Mouse (Mus musculus) midbrain, embryonic 14.5 days (tissue): ENCODE results near the gene Camk1. TPM values are rescaled to one million over a fixed set of nuclear protein-coding genes. Genes with fewer than 3 reads are reported as not detected.
A peak's percentile ranks its signal among the peaks of the same experiment; 100 is the strongest.

Experiments
- ATAC-seq: fragments of 200-750 bp; cut with Nextera tagmentation; 2 replicates; pipeline ENCODE4 v1.8.0; 2017; ENCODE audit warnings: moderate number of reproducible peaks, moderate library complexity; ENCODE audit not compliant: low FRiP score, low TSS enrichment
- DNase-seq: peaks from one replicate; pipeline ENCODE4 v3.0.0-alpha.2; 2015
- H3K27ac ChIP-seq: fragments of 300-500 bp; sonication (generic); replicated peaks from 2 replicates; pipeline ENCODE4 v1.5.1; 2014; ENCODE audit warnings: mild to moderate bottlenecking, low read depth, low read length, moderate library complexity
- H3K27me3 ChIP-seq: fragments of 300-500 bp; sonication (generic); 2 replicates; pipeline ENCODE4 v1.6.1; 2014; ENCODE audit warnings: low read length, control low read depth, mixed read lengths; ENCODE audit not compliant: control insufficient read depth, insufficient read depth
- H3K36me3 ChIP-seq: fragments of 300-500 bp; sonication (generic); 2 replicates; pipeline ENCODE4 v1.6.1; 2014; ENCODE audit warnings: low read length, control low read depth; ENCODE audit not compliant: control insufficient read depth, insufficient read depth
- H3K4me1 ChIP-seq: fragments of 300-500 bp; sonication (generic); 2 replicates; pipeline ENCODE4 v1.6.1; 2014; ENCODE audit warnings: mild to moderate bottlenecking, antibody characterized with exemption, low read length, control low read depth; ENCODE audit not compliant: control insufficient read depth, insufficient read depth
- H3K4me2 ChIP-seq: fragments of 300-500 bp; sonication (generic); 2 replicates; pipeline ENCODE4 v1.6.1; 2014; ENCODE audit warnings: mild to moderate bottlenecking, low read length, moderate library complexity
- H3K4me3 ChIP-seq: fragments of 300-500 bp; sonication (generic); replicated peaks from 2 replicates; pipeline ENCODE4 v1.5.1; 2014; ENCODE audit warnings: low read depth, low read length
- H3K9ac ChIP-seq: fragments of 300-500 bp; sonication (generic); replicated peaks from 2 replicates; pipeline ENCODE4 v1.6.1; 2014; ENCODE audit warnings: mild to moderate bottlenecking, low read length, moderate library complexity
- H3K9me3 ChIP-seq: fragments of 300-500 bp; sonication (generic); 2 replicates; pipeline ENCODE4 v1.6.1; 2016; ENCODE audit warnings: low read length, control low read depth, mixed read lengths; ENCODE audit not compliant: control insufficient read depth
- WGBS: fragments of 180-500 bp; shearing (Covaris S2); extraction: QIAGEN DNeasy Blood & Tissue Kit; methylation state at CpG from one replicate; pipeline ENCODE4 v1.1.7; 2014; 5-methylcytosine and 5-hydroxymethylcytosine counted together
- polyA plus RNA-seq: library from polyadenylated mRNA; unstranded; fragments of >200 nt; fragmentation: Nextera tagmentation; extraction: Ambion mirVana; gene quantifications from 2 replicates; pipeline ENCODE4 v1.2.1, GENCODE M21; 2014

Gene Camk1
- polyA plus RNA-seq, result 101 and 108 TPM in 2 replicates

- peak within 1 kb of the TSS; percentile 42 for H3K27ac ChIP-seq
- H3K9me3 ChIP-seq, result no peaks in the 10 kb centered on the region
- DNase-seq (peak; percentile 79), ATAC-seq (peak; percentile 85)
- H3K9ac ChIP-seq, result peak within 1 kb of the TSS; percentile 86
- peak within 1 kb of the TSS; percentile 56 for H3K4me3 ChIP-seq
- H3K4me1 ChIP-seq, result peaks cover 17% of the 10 kb centered on the region
- WGBS, result 15% methylated on average over 32 of the region's 32 CpGs
- no peaks in the 10 kb centered on the region for H3K27me3 ChIP-seq
- H3K36me3 ChIP-seq, result peaks cover 22% of the 10 kb centered on the region
- H3K4me2 ChIP-seq, result peak within 1 kb of the TSS; percentile 82
These were observed at the start of gene Camk1 for GRCm38 (mm10) chr6:113343177-113344092. Gene Camk1, minus strand, starts transcription at chr6:113343984.

DNA sequence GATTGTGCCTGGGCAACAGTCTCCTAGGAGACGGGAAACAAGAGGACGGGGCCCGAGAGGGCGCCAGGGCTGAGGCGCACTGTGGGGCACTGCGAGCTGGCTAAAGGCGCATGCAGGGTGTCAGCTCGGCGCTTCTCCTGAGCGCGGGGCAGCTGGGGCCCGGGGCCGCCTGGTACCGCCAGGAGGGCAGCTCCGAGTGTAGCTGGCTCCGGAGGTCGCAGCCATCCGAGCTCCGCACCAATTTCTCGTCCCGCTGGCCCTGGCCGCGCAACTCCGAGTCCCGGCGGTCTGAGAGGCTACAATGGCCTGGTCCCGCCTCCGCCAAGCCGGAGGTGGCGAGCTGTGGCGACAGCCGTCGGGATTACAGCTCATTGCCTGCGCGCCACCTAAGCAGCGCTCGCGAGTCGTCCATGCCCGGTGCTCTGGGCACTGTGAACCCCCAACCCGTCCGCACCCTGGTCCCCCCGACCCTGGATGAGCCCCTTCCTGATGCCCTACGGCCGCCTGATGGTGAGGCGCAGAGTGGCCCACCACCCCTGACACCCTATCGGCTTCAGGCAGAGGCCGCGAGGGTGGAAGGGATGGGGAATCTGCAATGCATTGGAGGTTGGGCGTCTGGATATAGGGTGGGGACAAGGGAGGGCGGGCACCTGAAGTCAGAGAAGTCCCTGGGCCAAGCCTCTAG lies 48.7 kb upstream of the Camk1 start:
- ATAC-seq, result peak; percentile 86
- Histone ChIP-seq H3K9me3 (no peaks in the 10 kb centered on the region), H3K9ac (peak overlapping the region; percentile 65), H3K4me2 (peak overlapping the region; percentile 76), H3K4me3 (peak overlapping the region; percentile 41), H3K4me1 (peaks cover 9% of the 10 kb centered on the region), H3K27ac (peak overlapping the region; percentile 80), H3K27me3 (no peaks in the 10 kb centered on the region), H3K36me3 (peaks cover 43% of the 10 kb centered on the region)
- under 1% methylated on average over 51 of the region's 51 CpGs for WGBS
- DNase-seq, result peak; percentile 82

DNA sequence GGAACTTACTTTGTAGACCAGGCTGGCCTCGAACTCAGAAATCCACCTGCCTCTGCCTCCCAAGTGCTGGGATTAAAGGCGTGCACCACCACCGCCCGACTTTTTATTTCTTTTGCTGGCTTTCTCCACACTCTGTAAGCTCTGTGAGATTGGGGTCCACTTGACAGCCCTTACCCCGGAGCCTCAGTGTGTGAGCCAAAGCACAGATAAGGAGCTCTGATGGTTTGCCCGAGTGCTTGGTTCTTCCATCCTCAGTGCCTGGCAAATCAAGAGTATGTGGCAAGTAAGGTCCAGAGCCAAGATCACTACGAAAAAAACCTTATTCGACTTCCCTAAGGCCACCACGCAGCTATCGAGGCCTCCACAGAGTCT lies 48.2 kb upstream of the Camk1 start:
- Histone ChIP-seq H3K4me3 (peak overlapping the region; percentile 41), H3K36me3 (peaks cover 49% of the 10 kb centered on the region)
- no peak for ATAC-seq

DNA sequence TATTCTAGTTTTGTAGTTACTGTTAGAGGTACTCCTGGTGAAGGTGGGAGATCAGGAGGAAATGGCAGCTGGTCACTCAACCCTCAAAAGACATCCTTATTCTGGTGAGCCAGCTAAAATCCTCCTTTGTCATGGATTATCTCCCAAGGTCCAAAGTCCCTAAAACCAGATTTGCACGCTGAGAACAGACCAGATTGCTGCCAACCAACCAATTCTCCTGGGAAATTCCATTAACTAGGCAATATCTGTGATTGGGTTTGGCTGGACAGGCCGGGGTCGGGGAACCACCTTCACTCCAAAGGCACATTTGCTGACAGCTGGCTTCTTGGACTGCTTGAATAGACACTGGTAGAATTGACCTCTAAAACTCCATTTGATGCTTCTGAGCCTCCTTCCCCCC lies 46.9 kb upstream of the Camk1 start:
- WGBS, result 66% methylated on average over 3 of the region's 3 CpGs
- no peak overlapping the region for H3K27ac ChIP-seq
- no peak overlapping the region for H3K4me2 ChIP-seq
- H3K4me3 ChIP-seq, result no peak overlapping the region
- no peaks in the 10 kb centered on the region for H3K9me3 ChIP-seq
- H3K36me3 ChIP-seq, result peaks cover 60% of the 10 kb centered on the region
- H3K9ac ChIP-seq, result no peak overlapping the region
- no peak for ATAC-seq
- H3K27me3 ChIP-seq, result no peaks in the 10 kb centered on the region
- DNase-seq, result no peak
- H3K4me1 ChIP-seq, result peaks cover 9% of the 10 kb centered on the region

More for the DNA sequence above, 48.2 kb upstream of the Camk1 start:
- peak overlapping the region; percentile 76 for H3K4me2 ChIP-seq
- peaks cover 9% of the 10 kb centered on the region for H3K4me1 ChIP-seq
- no peaks in the 10 kb centered on the region for H3K27me3 ChIP-seq
- no peaks in the 10 kb centered on the region for H3K9me3 ChIP-seq
- peak overlapping the region; percentile 80 for H3K27ac ChIP-seq
- 17% methylated on average over 10 of the region's 10 CpGs for WGBS
- DNase-seq, result no peak
- peak overlapping the region; percentile 65 for H3K9ac ChIP-seq

- H3K36me3 ChIP-seq, result peaks cover 69% of the 10 kb centered on the region
- no peak within 1 kb of the TSS for H3K27ac ChIP-seq
These were observed 45.2 kb upstream of the Camk1 start, which contains the start of gene Ttll3 for GRCm38 (mm10) chr6:113388960-113389359. Gene Ttll3, plus strand, starts transcription at chr6:113389260.

GRCm38 (mm10) chr6:113386025-113386424 lies 42.2 kb upstream of the Camk1 start:
- H3K27me3 ChIP-seq, result no peaks in the 10 kb centered on the region
- H3K36me3 ChIP-seq, result peaks cover 98% of the 10 kb centered on the region
- 88% methylated on average over 3 of the region's 3 CpGs for whole genome bisulfite sequencing
- no peaks in the 10 kb centered on the region for H3K4me1 ChIP-seq
- H3K9me3 ChIP-seq, result no peaks in the 10 kb centered on the region
- H3K27ac ChIP-seq, result no peak overlapping the region
- DNase-seq (peak; percentile 14), ATAC-seq (no peak)
- H3K9ac ChIP-seq, result no peak overlapping the region
- no peak overlapping the region for H3K4me3 ChIP-seq
- no peak overlapping the region for H3K4me2 ChIP-seq

More at GRCm38 (mm10) chr6:113388960-113389359, 45.2 kb upstream of the Camk1 start, which contains the start of gene Ttll3:
- no peaks in the 10 kb centered on the region for H3K27me3 ChIP-seq
- H3K9me3 ChIP-seq, result no peaks in the 10 kb centered on the region
- no peak within 1 kb of the TSS for H3K4me2 ChIP-seq
- no peak for DNase-seq
- WGBS, result 78% methylated on average over 8 of the region's 8 CpGs
- H3K4me3 ChIP-seq, result no peak within 1 kb of the TSS
- H3K4me1 ChIP-seq, result peaks cover 9% of the 10 kb centered on the region
- H3K9ac ChIP-seq, result no peak within 1 kb of the TSS
- no peak for ATAC-seq

GRCm38 (mm10) chr6:113385160-113385714 lies 41.5 kb upstream of the Camk1 start:
- H3K9ac ChIP-seq, result no peak overlapping the region
- peaks cover 98% of the 10 kb centered on the region for H3K36me3 ChIP-seq
- H3K4me2 ChIP-seq, result no peak overlapping the region
- H3K4me1 ChIP-seq, result no peaks in the 10 kb centered on the region
- H3K27ac ChIP-seq, result no peak overlapping the region
- 93% methylated on average over 11 of the region's 11 CpGs for WGBS
- H3K4me3 ChIP-seq, result no peak overlapping the region
- H3K27me3 ChIP-seq, result no peaks in the 10 kb centered on the region
- H3K9me3 ChIP-seq, result no peaks in the 10 kb centered on the region
- ATAC-seq, result no peak
- no peak for DNase-seq

- H3K9ac ChIP-seq, result no peak overlapping the region
- H3K4me2 ChIP-seq, result no peak overlapping the region
- H3K9me3 ChIP-seq, result no peaks in the 10 kb centered on the region
- H3K4me1 ChIP-seq, result no peaks in the 10 kb centered on the region
- DNase-seq, result peak; percentile 53
- WGBS, result 87% methylated on average over 8 of the region's 8 CpGs
- H3K4me3 ChIP-seq, result no peak overlapping the region
- no peak overlapping the region for H3K27ac ChIP-seq
- no peak for ATAC-seq
- peaks cover 90% of the 10 kb centered on the region for H3K36me3 ChIP-seq
- H3K27me3 ChIP-seq, result no peaks in the 10 kb centered on the region
These were observed 40.7 kb upstream of the Camk1 start for GRCm38 (mm10) chr6:113384351-113384927.
